Mouse (Mus musculus): ENCODE results near the gene Mylpf. TPM values are rescaled to one million over a fixed set of nuclear protein-coding genes. Genes with fewer than 3 reads are reported as not detected.

Gene Mylpf
- total and polyA plus RNA-seq, 3 experiments = 3.0 to 5.2 (median 3.2) TPM

GRCm38 (mm10) chr7:127209851-127210250, 1.2 kb downstream of the Mylpf start:
- peak overlapping the region in 2 of 3 experiments; percentile 4 to 26 for H3K4me3 ChIP-seq (replicated peaks in 1 of 3; ENCODE audit: low read depth in 2 of 3, low read length in 2 of 3, poor library complexity in 1 of 3)
- H3K79me2 ChIP-seq (replicated peaks; ENCODE audit: control insufficient read depth, extremely low read depth, insufficient read depth, poor library complexity, severe bottlenecking) = peaks cover 32% of the 10 kb centered on the region
- DNase-seq (ENCODE audit: extremely low read depth) = no peak
- in situ Hi-C loops (cut with MboI; ENCODE audit: low pct_ligation_motif_present, low pct_unique_long_range_greater_than_20kb, low sequenced_read_pairs) = no loop called here
- no peaks in the 10 kb centered on the region for H3K9me3 ChIP-seq (replicated peaks; ENCODE audit: low read length)
- TF ChIP-seq SMC3 (IDR thresholded peaks at IDR 0.05; ENCODE audit: low read depth, low read length) (no peak), NRF1 (IDR thresholded peaks at IDR 0.05; ENCODE audit: low read depth, low read length) (no peak), ETS1 (conservative IDR thresholded peaks at IDR 0.05; ENCODE audit: low read depth, low read length) (no peak), ZC3H11A (IDR thresholded peaks at IDR 0.05; ENCODE audit: low read depth, low read length) (no peak), ZKSCAN1 (IDR thresholded peaks at IDR 0.05; ENCODE audit: borderline replicate concordance, low read depth, low read length) (no peak), NELFE (IDR thresholded peaks at IDR 0.05; ENCODE audit: low read depth, low read length) (no peak), SIN3A (IDR thresholded peaks at IDR 0.05; ENCODE audit: low read length) (no peak), ZNF384 (IDR thresholded peaks at IDR 0.05; ENCODE audit: low read depth, low read length) (no peak), MAFK (IDR thresholded peaks at IDR 0.05; ENCODE audit: insufficient replicate concordance, low read length) (no peak), ELF1 (IDR thresholded peaks at IDR 0.05; ENCODE audit: low read depth, low read length) (no peak), CTCF (conservative IDR thresholded peaks at IDR 0.05 in 1 of 2, IDR thresholded peaks at IDR 0.05 in 1 of 2; ENCODE audit: low read depth in 2 of 2, low read length in 2 of 2) (no peak)
- dilution Hi-C loops (cut with MboI; ENCODE audit: extremely low pct_ligation_motif_present, extremely low pct_unique_long_range_greater_than_20kb, low sequenced_read_pairs) = no loop called here
- H3K36me3 ChIP-seq (replicated peaks in 1 of 2; ENCODE audit: control insufficient read depth in 1 of 2, insufficient read depth in 1 of 2, low read length in 1 of 2) = peaks cover 17 to 31% of the 10 kb centered on the region in 2 experiments
- H3K9ac ChIP-seq (ENCODE audit: insufficient read depth, low read depth) = peak overlapping the region; percentile 59
- H3K27ac ChIP-seq (ENCODE audit: insufficient read depth, low read depth) = peak overlapping the region; percentile 51
- no peaks in the 10 kb centered on the region for H3K27me3 ChIP-seq (replicated peaks)
- H3K4me2 ChIP-seq (ENCODE audit: insufficient read depth, low read depth, poor library complexity, severe bottlenecking) = peak overlapping the region; percentile 79; the same call in 1 of the 2 replicates
- peaks cover 8 to 43% of the 10 kb centered on the region in 2 experiments for H3K4me1 ChIP-seq (ENCODE audit: control insufficient read depth in 1 of 2, insufficient read depth in 2 of 2)

DNA sequence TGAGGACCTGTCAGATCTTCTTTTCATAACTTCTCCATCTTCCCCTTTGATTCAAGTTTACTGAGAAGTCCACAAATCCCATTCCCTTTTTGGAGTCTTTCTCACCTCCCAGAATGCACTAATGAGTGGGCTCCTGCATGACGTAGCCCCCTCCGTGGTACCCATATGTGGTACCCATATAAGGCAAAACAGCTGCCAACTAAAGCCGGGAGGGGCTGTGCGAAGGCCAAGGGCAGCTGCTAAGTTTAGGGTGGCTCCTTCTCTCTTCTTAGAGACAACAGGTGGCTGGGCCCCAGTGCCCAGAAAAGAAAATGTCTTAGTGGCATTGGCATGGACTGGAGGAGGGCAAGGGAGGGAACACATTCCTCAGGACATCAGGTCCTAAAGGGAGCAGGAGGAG, 1.6 kb downstream of the Mylpf start:
- in situ Hi-C loops (cut with MboI; ENCODE audit: low pct_ligation_motif_present, low pct_unique_long_range_greater_than_20kb, low sequenced_read_pairs) = no loop called here
- Histone ChIP-seq H3K79me2 (replicated peaks; ENCODE audit: control insufficient read depth, extremely low read depth, insufficient read depth, poor library complexity, severe bottlenecking) (peaks cover 29% of the 10 kb centered on the region), H3K36me3 (replicated peaks in 1 of 2; ENCODE audit: control insufficient read depth in 1 of 2, insufficient read depth in 1 of 2, low read length in 1 of 2) (peaks cover 19 to 31% of the 10 kb centered on the region in 2 experiments), H3K4me3 (replicated peaks in 1 of 3; ENCODE audit: low read depth in 2 of 3, low read length in 2 of 3, poor library complexity in 1 of 3) (no peak overlapping the region), H3K9ac (ENCODE audit: insufficient read depth, low read depth) (no peak overlapping the region; the same call in 1 of the 2 replicates), H3K9me3 (replicated peaks; ENCODE audit: low read length) (no peaks in the 10 kb centered on the region), H3K4me1 (ENCODE audit: control insufficient read depth in 1 of 2, insufficient read depth in 2 of 2) (peaks cover 4 to 43% of the 10 kb centered on the region in 2 experiments), H3K27me3 (replicated peaks) (no peaks in the 10 kb centered on the region), H3K27ac (ENCODE audit: insufficient read depth, low read depth) (no peak overlapping the region), H3K4me2 (ENCODE audit: insufficient read depth, low read depth, poor library complexity, severe bottlenecking) (no peak overlapping the region)
- DNase-seq (ENCODE audit: extremely low read depth) = no peak
- dilution Hi-C loops (cut with MboI; ENCODE audit: extremely low pct_ligation_motif_present, extremely low pct_unique_long_range_greater_than_20kb, low sequenced_read_pairs) = no loop called here
- no peak for TF ChIP-seq SMC3 (IDR thresholded peaks at IDR 0.05; ENCODE audit: low read depth, low read length)
- TF ChIP-seq MEF2A (IDR thresholded peaks at IDR 0.05; ENCODE audit: borderline replicate concordance, low read depth, low read length) = no peak
- TF ChIP-seq PAX5 (IDR thresholded peaks at IDR 0.05; ENCODE audit: low read length) = no peak
- no peak for TF ChIP-seq USF2 (conservative IDR thresholded peaks at IDR 0.05; ENCODE audit: low read depth, low read length)
- no peak for TF ChIP-seq TBP (conservative IDR thresholded peaks at IDR 0.05; ENCODE audit: low read depth, low read length)

Data from CH12.LX (cell line).